Mouse (Mus musculus) liver, embryonic 15.5 days (tissue): ENCODE measurements around the gene Fam49a. TPM values are rescaled to one million over a fixed set of nuclear protein-coding genes. Genes with fewer than 3 reads are reported as not detected.

Source experiments
- ATAC-seq: fragments of 200-750 bp; cut with Nextera tagmentation; 2 replicates; pipeline ENCODE4 v1.8.0; 2017; ENCODE audit warnings: moderate number of reproducible peaks, mild to moderate bottlenecking, moderate library complexity; ENCODE audit not compliant: insufficient read depth
- H3K27ac ChIP-seq: fragments of 300-500 bp; sonication (generic); replicated peaks from 2 replicates; pipeline ENCODE4 v1.5.1; 2015; ENCODE audit warnings: mild to moderate bottlenecking, inconsistent platforms
- H3K27me3 ChIP-seq: fragments of 300-500 bp; sonication (generic); 2 replicates; pipeline ENCODE4 v1.6.1; 2015; ENCODE audit warnings: mild to moderate bottlenecking, inconsistent platforms
- H3K36me3 ChIP-seq: fragments of 300-500 bp; sonication (generic); replicated peaks from 2 replicates; pipeline ENCODE4 v1.6.1; 2015; ENCODE audit warnings: moderate library complexity, mild to moderate bottlenecking, inconsistent platforms
- H3K4me1 ChIP-seq: fragments of 300-500 bp; sonication (generic); replicated peaks from 2 replicates; pipeline ENCODE4 v1.6.1; 2015; ENCODE audit warnings: inconsistent platforms
- H3K4me2 ChIP-seq: fragments of 300-500 bp; sonication (generic); 2 replicates; pipeline ENCODE4 v1.6.1; 2015; ENCODE audit warnings: moderate library complexity, mild to moderate bottlenecking, inconsistent platforms
- H3K4me3 ChIP-seq: fragments of 300-500 bp; sonication (generic); replicated peaks from 2 replicates; pipeline ENCODE4 v1.5.1; 2015; ENCODE audit warnings: mild to moderate bottlenecking, inconsistent platforms
- H3K9ac ChIP-seq: fragments of 300-500 bp; sonication (generic); 2 replicates; pipeline ENCODE4 v1.6.1; 2015; ENCODE audit warnings: moderate library complexity, mild to moderate bottlenecking, inconsistent platforms
- H3K9me3 ChIP-seq: fragments of 300-500 bp; sonication (generic); replicated peaks from 2 replicates; pipeline ENCODE4 v1.6.1; 2016; ENCODE audit warnings: inconsistent platforms
- WGBS: fragments of 180-500 bp; shearing (Covaris S2); methylation state at CpG from one replicate; pipeline ENCODE4 v1.1.7; 2015; ENCODE audit warnings: mixed read lengths; ENCODE audit not compliant: insufficient replicate concordance; 5-methylcytosine and 5-hydroxymethylcytosine counted together
- polyA plus RNA-seq: library from polyadenylated mRNA; unstranded; fragments of >200 nt; fragmentation: Nextera tagmentation; extraction: Ambion mirVana; gene quantifications from 2 replicates; pipeline ENCODE4 v1.2.1, GENCODE M21; 2015

Fam49a gene
- polyA plus RNA-seq, 1 experiment from 2014 or later = 2.9 TPM

- H3K4me3 ChIP-seq = no peak overlapping the region
- H3K27ac ChIP-seq = no peak overlapping the region
- H3K36me3 ChIP-seq = no peaks in the 10 kb centered on the region
- no peaks in the 10 kb centered on the region for H3K27me3 ChIP-seq
- no peak overlapping the region for H3K9ac ChIP-seq
- no peak for ATAC-seq
- no peaks in the 10 kb centered on the region for H3K9me3 ChIP-seq
- H3K4me1 ChIP-seq = no peaks in the 10 kb centered on the region
- no peak overlapping the region for H3K4me2 ChIP-seq
- 59% methylated on average over 5 of the region's 5 CpGs for WGBS
These were observed 32.6 kb downstream of the Fam49a start for GRCm38 (mm10) chr12:12294380-12295171.

GRCm38 (mm10) chr12:12298451-12298850 is 36.5 kb downstream of the Fam49a start:
- Histone ChIP-seq H3K27me3 (no peaks in the 10 kb centered on the region), H3K36me3 (no peaks in the 10 kb centered on the region), H3K9me3 (no peaks in the 10 kb centered on the region), H3K4me3 (no peak overlapping the region), H3K9ac (no peak overlapping the region), H3K4me1 (peaks cover 6% of the 10 kb centered on the region; the same call in 1 of the 2 replicates), H3K4me2 (no peak overlapping the region), H3K27ac (no peak overlapping the region)
- no peak for ATAC-seq
- WGBS = 63% methylated on average over 7 of the region's 7 CpGs

GRCm38 (mm10) chr12:12299303-12299702 is 37.4 kb downstream of the Fam49a start:
- H3K4me1 ChIP-seq = peaks cover 6% of the 10 kb centered on the region; the same call in 1 of the 2 replicates
- ATAC-seq = no peak

GRCm38 (mm10) chr12:12301149-12301548 is 39.2 kb downstream of the Fam49a start:
- 41% methylated on average over 2 of the region's 2 CpGs for WGBS
- Histone ChIP-seq H3K4me3 (no peak overlapping the region), H3K9ac (no peak overlapping the region), H3K27ac (peak overlapping the region; percentile 55; the same call in 1 of the 2 replicates), H3K4me1 (peaks cover 6% of the 10 kb centered on the region; the same call in 1 of the 2 replicates), H3K4me2 (no peak overlapping the region), H3K36me3 (no peaks in the 10 kb centered on the region), H3K27me3 (no peaks in the 10 kb centered on the region), H3K9me3 (no peaks in the 10 kb centered on the region)
- no peak for ATAC-seq

More at GRCm38 (mm10) chr12:12299303-12299702, 37.4 kb downstream of the Fam49a start:
- Histone ChIP-seq H3K36me3 (no peaks in the 10 kb centered on the region), H3K9me3 (no peaks in the 10 kb centered on the region), H3K27me3 (no peaks in the 10 kb centered on the region), H3K4me2 (no peak overlapping the region), H3K4me3 (no peak overlapping the region), H3K27ac (no peak overlapping the region), H3K9ac (no peak overlapping the region)
- WGBS = 74% methylated on average over 2 of the region's 2 CpGs

GRCm38 (mm10) chr12:12301815-12302214 is 39.9 kb downstream of the Fam49a start:
- peak; percentile 65 for ATAC-seq
- peaks cover 6% of the 10 kb centered on the region; the same call in 1 of the 2 replicates for H3K4me1 ChIP-seq
- H3K27ac ChIP-seq = peak overlapping the region; percentile 55; the same call in 1 of the 2 replicates
- no peaks in the 10 kb centered on the region for H3K36me3 ChIP-seq
- no peak overlapping the region for H3K4me3 ChIP-seq
- H3K9me3 ChIP-seq = no peaks in the 10 kb centered on the region
- no peak overlapping the region for H3K4me2 ChIP-seq
- no peak overlapping the region for H3K9ac ChIP-seq
- WGBS = 7% methylated on average over 4 of the region's 4 CpGs
- H3K27me3 ChIP-seq = no peaks in the 10 kb centered on the region

GRCm38 (mm10) chr12:12306214-12306613 is 44.3 kb downstream of the Fam49a start:
- Histone ChIP-seq H3K9me3 (no peaks in the 10 kb centered on the region), H3K36me3 (no peaks in the 10 kb centered on the region), H3K27me3 (no peaks in the 10 kb centered on the region), H3K4me3 (no peak overlapping the region), H3K4me2 (no peak overlapping the region), H3K27ac (no peak overlapping the region), H3K9ac (no peak overlapping the region), H3K4me1 (peaks cover 5% of the 10 kb centered on the region; the same call in 1 of the 2 replicates)
- 64% methylated on average over 3 of the region's 3 CpGs for WGBS
- no peak for ATAC-seq

- Histone ChIP-seq H3K36me3 (no peaks in the 10 kb centered on the region), H3K27ac (no peak overlapping the region), H3K9me3 (no peaks in the 10 kb centered on the region), H3K9ac (no peak overlapping the region), H3K4me2 (no peak overlapping the region), H3K27me3 (no peaks in the 10 kb centered on the region), H3K4me3 (no peak overlapping the region), H3K4me1 (0 out of 2 replicates have a peak, but pooled peaks cover 3% of the 10 kb centered on the region)
- no peak for ATAC-seq
- WGBS = 68% methylated on average over 6 of the region's 6 CpGs
These were observed 44.9 kb downstream of the Fam49a start for GRCm38 (mm10) chr12:12306814-12307213.

GRCm38 (mm10) chr12:12307245-12307644 is 45.3 kb downstream of the Fam49a start:
- Histone ChIP-seq H3K4me3 (no peak overlapping the region), H3K4me2 (no peak overlapping the region), H3K27ac (no peak overlapping the region), H3K36me3 (no peaks in the 10 kb centered on the region), H3K4me1 (0 out of 2 replicates have a peak, but pooled peaks cover under 1% of the 10 kb centered on the region), H3K9me3 (no peaks in the 10 kb centered on the region), H3K9ac (no peak overlapping the region), H3K27me3 (no peaks in the 10 kb centered on the region)
- 65% methylated on average over 8 of the region's 8 CpGs for WGBS
- no peak for ATAC-seq

GRCm38 (mm10) chr12:12313437-12313836 is 51.5 kb downstream of the Fam49a start:
- no peaks in the 10 kb centered on the region for H3K4me1 ChIP-seq
- no peak overlapping the region for H3K27ac ChIP-seq
- H3K27me3 ChIP-seq = no peaks in the 10 kb centered on the region
- H3K9ac ChIP-seq = no peak overlapping the region
- no peaks in the 10 kb centered on the region for H3K36me3 ChIP-seq
- H3K4me3 ChIP-seq = no peak overlapping the region
- H3K9me3 ChIP-seq = no peaks in the 10 kb centered on the region
- ATAC-seq = no peak
- H3K4me2 ChIP-seq = no peak overlapping the region

GRCm38 (mm10) chr12:12313919-12314318 is 52.0 kb downstream of the Fam49a start:
- H3K9me3 ChIP-seq = no peaks in the 10 kb centered on the region
- WGBS = 56% methylated on average over 4 of the region's 4 CpGs
- H3K36me3 ChIP-seq = no peaks in the 10 kb centered on the region
- no peaks in the 10 kb centered on the region for H3K27me3 ChIP-seq
- no peaks in the 10 kb centered on the region for H3K4me1 ChIP-seq
- no peak overlapping the region for H3K4me3 ChIP-seq
- ATAC-seq = no peak
- H3K27ac ChIP-seq = no peak overlapping the region
- H3K9ac ChIP-seq = no peak overlapping the region
- H3K4me2 ChIP-seq = no peak overlapping the region

GRCm38 (mm10) chr12:12314326-12314725 is 52.4 kb downstream of the Fam49a start:
- no peaks in the 10 kb centered on the region for H3K9me3 ChIP-seq
- ATAC-seq = no peak
- WGBS = 73% methylated on average over 8 of the region's 8 CpGs
- H3K4me3 ChIP-seq = no peak overlapping the region
- no peaks in the 10 kb centered on the region for H3K27me3 ChIP-seq
- H3K4me1 ChIP-seq = no peaks in the 10 kb centered on the region
- no peak overlapping the region for H3K27ac ChIP-seq
- no peaks in the 10 kb centered on the region for H3K36me3 ChIP-seq
- H3K4me2 ChIP-seq = no peak overlapping the region
- no peak overlapping the region for H3K9ac ChIP-seq
